Mouse (Mus musculus): ENCODE measurements around the gene Anapc16. TPM values are rescaled to one million over a fixed set of nuclear protein-coding genes. Genes with fewer than 3 reads are reported as not detected.
A peak's percentile ranks its signal among the peaks of the same experiment; 100 is the strongest.

Anapc16 gene
- 116 and 128 TPM in 2 replicates for polyA plus RNA-seq (2015; fragmentation: Nextera tagmentation; extraction: Ambion mirVana)

- under 1% methylated on average over 51 of the region's 51 CpGs for WGBS
- peak; percentile 93 for ATAC-seq (ENCODE audit: insufficient number of reproducible peaks, insufficient read depth, low FRiP score, low TSS enrichment, low read depth)
- Histone ChIP-seq H3K9me3 (no peaks in the 10 kb centered on the region), H3K4me2 (peak within 1 kb of the TSS; percentile 83), H3K27ac (peak within 1 kb of the TSS; percentile 99), H3K4me3 (peak within 1 kb of the TSS; percentile 69), H3K27me3 (no peaks in the 10 kb centered on the region), H3K4me1 (peaks cover 16% of the 10 kb centered on the region), H3K36me3 (peaks cover 17% of the 10 kb centered on the region), H3K9ac (peak within 1 kb of the TSS; percentile 80)
These were observed at the start of gene Anapc16, which contains the start of gene Ascc1 for GRCm38 (mm10) chr10:60002673-60003212. Anapc16 (minus strand) TSS chr10:60003135. Ascc1 (plus strand) TSS chr10:60002805.

DNA sequence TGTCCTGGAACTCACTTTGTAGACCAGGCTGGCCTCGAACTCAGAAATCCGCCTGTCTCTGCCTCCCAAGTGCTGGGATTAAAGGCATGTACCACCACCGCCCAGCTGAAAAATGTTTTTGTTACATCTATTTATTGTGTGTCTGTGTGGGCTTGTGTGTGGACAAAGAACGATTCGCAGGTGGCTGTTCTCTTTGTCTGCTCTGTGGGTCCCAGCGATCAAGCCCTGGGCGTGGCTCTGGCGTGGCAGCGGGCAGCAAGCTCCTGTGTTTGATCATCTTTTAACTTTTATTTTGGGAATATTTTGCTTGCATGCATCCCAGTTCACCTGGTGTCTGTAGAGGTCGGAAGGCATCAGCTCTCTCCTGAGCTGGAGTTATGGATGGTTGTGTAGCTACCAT, 47.6 kb upstream of the Anapc16 start:
- H3K4me2 ChIP-seq, result no peak overlapping the region
- 93% methylated on average over 10 of the region's 10 CpGs for WGBS
- no peak overlapping the region for H3K9ac ChIP-seq
- no peaks in the 10 kb centered on the region for H3K4me1 ChIP-seq
- peaks cover 25% of the 10 kb centered on the region for H3K36me3 ChIP-seq
- no peak for ATAC-seq (ENCODE audit: insufficient number of reproducible peaks, insufficient read depth, low FRiP score, low TSS enrichment, low read depth)
- H3K27me3 ChIP-seq, result no peaks in the 10 kb centered on the region
- H3K27ac ChIP-seq, result no peak overlapping the region
- no peak overlapping the region for H3K4me3 ChIP-seq
- no peaks in the 10 kb centered on the region for H3K9me3 ChIP-seq

DNA sequence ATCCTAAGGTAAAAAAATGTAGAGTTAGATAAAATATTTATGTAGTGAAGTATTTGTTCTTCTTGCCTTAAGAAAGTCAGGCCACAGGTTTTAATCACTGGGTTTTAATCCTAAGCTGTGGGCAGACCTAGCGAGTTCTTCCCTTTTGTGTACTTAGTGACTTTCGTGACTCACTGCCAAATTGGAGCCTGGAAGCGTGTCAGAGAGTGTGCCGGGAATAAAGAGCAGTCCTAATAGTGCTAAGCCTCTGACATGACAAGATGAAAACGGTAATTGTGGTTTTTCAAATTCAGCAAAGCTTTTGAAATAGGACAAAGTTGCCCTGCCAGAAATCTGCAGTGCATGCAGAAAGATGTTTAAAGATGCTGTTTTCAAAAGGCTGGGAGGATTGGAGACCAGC, 43.8 kb upstream of the Anapc16 start:
- no peak overlapping the region for H3K27ac ChIP-seq
- ATAC-seq (ENCODE audit: insufficient number of reproducible peaks, insufficient read depth, low FRiP score, low TSS enrichment, low read depth), result no peak
- no peaks in the 10 kb centered on the region for H3K27me3 ChIP-seq
- no peak overlapping the region for H3K4me2 ChIP-seq
- no peaks in the 10 kb centered on the region for H3K4me1 ChIP-seq
- WGBS, result 51% methylated on average over 5 of the region's 5 CpGs
- H3K4me3 ChIP-seq, result no peak overlapping the region
- H3K36me3 ChIP-seq, result peaks cover 27% of the 10 kb centered on the region
- no peak overlapping the region for H3K9ac ChIP-seq
- no peaks in the 10 kb centered on the region for H3K9me3 ChIP-seq

- Histone ChIP-seq H3K4me2 (no peak overlapping the region), H3K27ac (no peak overlapping the region), H3K4me1 (no peaks in the 10 kb centered on the region), H3K36me3 (peaks cover 4% of the 10 kb centered on the region; the same call in 1 of the 2 replicates), H3K9me3 (no peaks in the 10 kb centered on the region), H3K4me3 (no peak overlapping the region), H3K27me3 (no peaks in the 10 kb centered on the region), H3K9ac (no peak overlapping the region)
- no peak for ATAC-seq (ENCODE audit: insufficient number of reproducible peaks, insufficient read depth, low FRiP score, low TSS enrichment, low read depth)
- 88% methylated on average over 8 of the region's 8 CpGs for WGBS
These were observed 39.5 kb upstream of the Anapc16 start for GRCm38 (mm10) chr10:60042350-60042922.

GRCm38 (mm10) chr10:60035744-60036143, 32.8 kb upstream of the Anapc16 start:
- Histone ChIP-seq H3K4me3 (no peak overlapping the region), H3K36me3 (0 out of 2 replicates have a peak, but pooled peaks cover 4% of the 10 kb centered on the region), H3K4me1 (peaks cover 13% of the 10 kb centered on the region; the same call in 1 of the 2 replicates), H3K4me2 (no peak overlapping the region), H3K9me3 (no peaks in the 10 kb centered on the region), H3K27me3 (no peaks in the 10 kb centered on the region), H3K27ac (no peak overlapping the region), H3K9ac (no peak overlapping the region)
- ATAC-seq (ENCODE audit: insufficient number of reproducible peaks, insufficient read depth, low FRiP score, low TSS enrichment, low read depth), result no peak
- WGBS, result 70% methylated on average over 4 of the region's 4 CpGs

- Histone ChIP-seq H3K27ac (no peak overlapping the region), H3K4me1 (peaks cover 13% of the 10 kb centered on the region; the same call in 1 of the 2 replicates), H3K36me3 (0 out of 2 replicates have a peak, but pooled peaks cover 4% of the 10 kb centered on the region), H3K9ac (no peak overlapping the region), H3K27me3 (no peaks in the 10 kb centered on the region), H3K4me2 (no peak overlapping the region), H3K4me3 (no peak overlapping the region), H3K9me3 (no peaks in the 10 kb centered on the region)
- ATAC-seq (ENCODE audit: insufficient number of reproducible peaks, insufficient read depth, low FRiP score, low TSS enrichment, low read depth), result no peak
- 74% methylated on average over 3 of the region's 3 CpGs for WGBS
These were observed 31.7 kb upstream of the Anapc16 start for GRCm38 (mm10) chr10:60034621-60035020.

DNA sequence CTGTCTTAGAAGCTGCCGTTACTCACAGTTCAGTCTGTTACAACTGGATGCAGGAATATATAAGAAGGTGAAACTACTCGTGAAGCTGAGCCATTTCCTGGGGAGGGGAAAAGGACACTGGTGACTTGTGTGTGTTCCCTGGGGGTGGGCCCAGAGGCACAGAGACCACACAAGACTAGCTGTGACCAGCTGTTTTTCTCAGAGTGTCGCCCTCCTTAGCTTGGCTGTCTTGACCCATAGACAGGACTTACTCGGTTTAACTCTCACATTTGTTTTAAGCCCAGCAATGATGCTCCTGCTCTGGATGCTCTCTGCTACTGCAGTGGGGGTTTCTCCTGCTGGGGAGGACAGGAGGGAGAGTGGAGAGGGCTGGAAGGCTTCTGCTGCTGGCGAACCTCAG, 30.1 kb upstream of the Anapc16 start:
- Histone ChIP-seq H3K27ac (no peak overlapping the region), H3K9ac (no peak overlapping the region), H3K36me3 (0 out of 2 replicates have a peak, but pooled peaks cover 4% of the 10 kb centered on the region), H3K27me3 (no peaks in the 10 kb centered on the region), H3K4me2 (no peak overlapping the region), H3K9me3 (no peaks in the 10 kb centered on the region), H3K4me1 (peaks cover 23% of the 10 kb centered on the region), H3K4me3 (no peak overlapping the region)
- WGBS, result 36% methylated on average over 5 of the region's 5 CpGs
- ATAC-seq (ENCODE audit: insufficient number of reproducible peaks, insufficient read depth, low FRiP score, low TSS enrichment, low read depth), result no peak

- Histone ChIP-seq H3K4me2 (no peak overlapping the region), H3K4me3 (no peak overlapping the region), H3K27ac (no peak overlapping the region), H3K27me3 (no peaks in the 10 kb centered on the region), H3K9me3 (no peaks in the 10 kb centered on the region), H3K36me3 (0 out of 2 replicates have a peak, but pooled peaks cover 4% of the 10 kb centered on the region), H3K9ac (no peak overlapping the region), H3K4me1 (peaks cover 28% of the 10 kb centered on the region)
- ATAC-seq (ENCODE audit: insufficient number of reproducible peaks, insufficient read depth, low FRiP score, low TSS enrichment, low read depth), result no peak
- WGBS, result 42% methylated on average over 2 of the region's 2 CpGs
These were observed 29.7 kb upstream of the Anapc16 start for GRCm38 (mm10) chr10:60032622-60033021.

GRCm38 (mm10) chr10:60031985-60032384, 29.1 kb upstream of the Anapc16 start:
- Histone ChIP-seq H3K4me2 (no peak overlapping the region), H3K4me3 (no peak overlapping the region), H3K9me3 (no peaks in the 10 kb centered on the region), H3K4me1 (peaks cover 32% of the 10 kb centered on the region), H3K27me3 (no peaks in the 10 kb centered on the region), H3K36me3 (0 out of 2 replicates have a peak, but pooled peaks cover 4% of the 10 kb centered on the region), H3K9ac (no peak overlapping the region), H3K27ac (no peak overlapping the region)
- WGBS, result 77% methylated on average over 2 of the region's 2 CpGs
- ATAC-seq (ENCODE audit: insufficient number of reproducible peaks, insufficient read depth, low FRiP score, low TSS enrichment, low read depth), result no peak

- Histone ChIP-seq H3K9ac (no peak overlapping the region), H3K9me3 (no peaks in the 10 kb centered on the region), H3K4me3 (no peak overlapping the region), H3K36me3 (0 out of 2 replicates have a peak, but pooled peaks cover 4% of the 10 kb centered on the region), H3K4me2 (no peak overlapping the region), H3K4me1 (peaks cover 36% of the 10 kb centered on the region), H3K27me3 (no peaks in the 10 kb centered on the region), H3K27ac (no peak overlapping the region)
- no peak for ATAC-seq (ENCODE audit: insufficient number of reproducible peaks, insufficient read depth, low FRiP score, low TSS enrichment, low read depth)
- 66% methylated on average over 8 of the region's 8 CpGs for WGBS
These were observed 28.6 kb upstream of the Anapc16 start for GRCm38 (mm10) chr10:60031562-60031961.

DNA sequence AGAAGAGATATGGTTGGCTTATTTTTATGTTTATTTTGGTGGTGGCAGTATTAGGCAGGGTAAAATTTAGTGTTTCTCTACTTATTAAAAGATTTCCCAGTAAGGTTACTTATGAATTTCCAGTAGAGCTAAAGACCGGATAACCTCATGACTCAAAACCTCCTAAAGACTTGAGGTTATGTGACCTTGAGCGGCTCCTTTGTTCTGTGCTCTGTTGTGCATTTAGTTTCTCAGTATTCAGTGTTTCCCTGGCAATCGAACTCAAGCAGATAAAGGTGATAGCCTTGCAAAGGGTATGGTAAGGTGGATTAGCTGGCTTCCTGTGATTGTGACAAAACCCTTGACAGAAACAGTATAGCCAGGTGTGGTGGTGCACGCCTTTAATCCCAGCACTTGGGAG, 26.5 kb upstream of the Anapc16 start:
- Histone ChIP-seq H3K4me1 (peaks cover 40% of the 10 kb centered on the region), H3K4me2 (no peak overlapping the region), H3K9ac (no peak overlapping the region), H3K9me3 (no peaks in the 10 kb centered on the region), H3K27me3 (no peaks in the 10 kb centered on the region), H3K27ac (no peak overlapping the region), H3K36me3 (0 out of 2 replicates have a peak, but pooled peaks cover 7% of the 10 kb centered on the region), H3K4me3 (no peak overlapping the region)
- no peak for ATAC-seq (ENCODE audit: insufficient number of reproducible peaks, insufficient read depth, low FRiP score, low TSS enrichment, low read depth)
- 87% methylated on average over 4 of the region's 4 CpGs for WGBS

DNA sequence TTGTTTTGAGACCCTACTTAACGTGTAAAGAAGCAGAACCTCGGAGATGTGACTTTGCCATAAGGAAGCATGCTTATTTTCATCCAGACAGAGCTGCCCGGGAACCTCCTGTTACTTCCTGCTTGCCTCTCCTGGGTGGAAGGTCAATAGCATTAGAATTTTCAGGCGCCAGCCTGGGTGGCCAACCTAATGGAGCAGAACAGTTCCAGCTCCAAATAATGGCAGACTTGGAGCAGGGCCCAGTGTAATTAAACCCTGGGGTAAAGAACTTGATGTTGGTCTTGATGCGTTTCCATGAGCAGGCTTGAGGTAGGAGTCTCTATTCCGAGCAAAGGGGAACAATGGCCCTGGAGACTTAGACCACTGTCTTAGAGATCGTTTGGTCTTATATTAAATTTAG, 26.0 kb upstream of the Anapc16 start:
- 0 out of 2 replicates have a peak, but pooled peaks cover 7% of the 10 kb centered on the region for H3K36me3 ChIP-seq
- H3K27me3 ChIP-seq, result no peaks in the 10 kb centered on the region
- no peak for ATAC-seq (ENCODE audit: insufficient number of reproducible peaks, insufficient read depth, low FRiP score, low TSS enrichment, low read depth)
- WGBS, result 61% methylated on average over 7 of the region's 7 CpGs
- no peaks in the 10 kb centered on the region for H3K9me3 ChIP-seq
- H3K4me2 ChIP-seq, result no peak overlapping the region
- H3K27ac ChIP-seq, result no peak overlapping the region; the same call in 1 of the 2 replicates
- H3K4me1 ChIP-seq, result peaks cover 38% of the 10 kb centered on the region
- no peak overlapping the region for H3K4me3 ChIP-seq
- no peak overlapping the region for H3K9ac ChIP-seq

Measured in embryonic facial prominence, embryonic 13.5 days (tissue).